In genomic region chr2:155386534-155386899, GRCm38 (mm10) we compare ENCODE assay signal across 8 mouse cellular contexts. TPM values are rescaled to one million over a fixed set of nuclear protein-coding genes. Genes with fewer than 3 reads are reported as not detected.
DNase-seq lines count a peak whose midpoint lies in the region; ATAC-seq lines count a peak whose summit lies in the region.

No protein-coding gene starts in this region.

- peaks cover 36% of the 10 kb centered on the region for H3K4me1 ChIP-seq in midbrain, embryonic 10.5 days
- peaks cover 16% of the 10 kb centered on the region for H3K4me1 ChIP-seq in midbrain, embryonic 11.5 days (ENCODE audit: control insufficient read depth, insufficient read depth, low read length)
- H3K4me1 ChIP-seq in hindbrain, embryonic 12.5 days, result peaks cover 32% of the 10 kb centered on the region
- peaks cover 50% of the 10 kb centered on the region for H3K4me1 ChIP-seq in neural tube, embryonic 13.5 days (replicated peaks)

- no peak overlapping the region for H3K27ac ChIP-seq in midbrain, embryonic 10.5 days (replicated peaks)
- no peak overlapping the region for H3K27ac ChIP-seq in midbrain, embryonic 11.5 days (ENCODE audit: low read depth, low read length)
- H3K27ac ChIP-seq in hindbrain, embryonic 12.5 days, result peak overlapping the region; percentile 44; the same call in 1 of the 2 replicates
- peak overlapping the region; percentile 49 for H3K27ac ChIP-seq in neural tube, embryonic 13.5 days (replicated peaks)

- H3K4me3 ChIP-seq in midbrain, embryonic 10.5 days, result peak overlapping the region; percentile 30; the same call in 1 of the 2 replicates
- H3K4me3 ChIP-seq in midbrain, embryonic 11.5 days (ENCODE audit: low read depth, low read length), result no peak overlapping the region
- H3K4me3 ChIP-seq in hindbrain, embryonic 12.5 days, result no peak overlapping the region
- H3K4me3 ChIP-seq in neural tube, embryonic 13.5 days, result no peak overlapping the region

- H3K36me3 ChIP-seq in midbrain, embryonic 10.5 days, result peaks cover 64% of the 10 kb centered on the region
- H3K36me3 ChIP-seq in midbrain, embryonic 11.5 days (ENCODE audit: control insufficient read depth, insufficient read depth, low read length), result no peaks in the 10 kb centered on the region
- peaks cover 56% of the 10 kb centered on the region for H3K36me3 ChIP-seq in hindbrain, embryonic 12.5 days
- H3K36me3 ChIP-seq in neural tube, embryonic 13.5 days, result peaks cover 62% of the 10 kb centered on the region

- no peak overlapping the region; the same call in 1 of the 2 replicates for H3K9ac ChIP-seq in midbrain, embryonic 11.5 days (ENCODE audit: low read length)
- peak overlapping the region; percentile 36; the same call in 1 of the 2 replicates for H3K9ac ChIP-seq in hindbrain, embryonic 12.5 days
- H3K9ac ChIP-seq in neural tube, embryonic 13.5 days, result peak overlapping the region; percentile 63

- WGBS in midbrain, embryonic 10.5 days, result 14% methylated on average over 27 of the region's 27 CpGs
- 18% methylated on average over 27 of the region's 27 CpGs for WGBS in midbrain, embryonic 11.5 days
- 15% methylated on average over 27 of the region's 27 CpGs for WGBS in hindbrain, embryonic 12.5 days
- 10% methylated on average over 27 of the region's 27 CpGs for WGBS in neural tube, embryonic 13.5 days

- no peak overlapping the region for H3K4me2 ChIP-seq in midbrain, embryonic 11.5 days
- H3K4me2 ChIP-seq in hindbrain, embryonic 12.5 days (replicated peaks), result peak overlapping the region; percentile 33
- peak overlapping the region; percentile 88 for H3K4me2 ChIP-seq in neural tube, embryonic 13.5 days

- no peaks in the 10 kb centered on the region for H3K9me3 ChIP-seq in midbrain, embryonic 10.5 days (replicated peaks)
- no peaks in the 10 kb centered on the region for H3K9me3 ChIP-seq in midbrain, embryonic 11.5 days (ENCODE audit: control insufficient read depth, low read length)
- no peaks in the 10 kb centered on the region for H3K9me3 ChIP-seq in hindbrain, embryonic 12.5 days (replicated peaks)
- no peaks in the 10 kb centered on the region for H3K9me3 ChIP-seq in neural tube, embryonic 13.5 days

- ATAC-seq in midbrain, embryonic 11.5 days (ENCODE audit: low FRiP score), result no peak
- no peak for ATAC-seq in hindbrain, embryonic 12.5 days (ENCODE audit: low FRiP score)
- no peak for ATAC-seq in neural tube, embryonic 13.5 days (ENCODE audit: low read depth)

- peaks cover 26% of the 10 kb centered on the region for H3K27me3 ChIP-seq in midbrain, embryonic 10.5 days (ENCODE audit: low read depth, poor library complexity, severe bottlenecking)
- H3K27me3 ChIP-seq in midbrain, embryonic 11.5 days (ENCODE audit: control insufficient read depth, insufficient read depth, low read length), result no peaks in the 10 kb centered on the region
- no peaks in the 10 kb centered on the region; the same call in 1 of the 2 replicates for H3K27me3 ChIP-seq in hindbrain, embryonic 12.5 days
- H3K27me3 ChIP-seq in neural tube, embryonic 13.5 days, result no peaks in the 10 kb centered on the region

- DNase-seq in cerebellum, adult 11 months, result peak; percentile 32
- no peak for DNase-seq in cerebellum, postnatal 4 days (ENCODE audit: low spot score in 2 of 2)
- peak; percentile 20 for DNase-seq in midbrain, embryonic 10.5 days (ENCODE audit: low spot score)
- no peak for DNase-seq in midbrain, embryonic 11.5 days (ENCODE audit: low spot score, missing footprints)
- DNase-seq in urinary bladder, postnatal 25 days (ENCODE audit: low spot score), result no peak
- no peak for DNase-seq in urinary bladder, adult 2 months (ENCODE audit: low spot score)

RNA-seq across cellular contexts. Expression of gene Trp53inp2, which starts 5.7 kb away (rescaled TPM):
- polyA plus RNA-seq in midbrain, embryonic 10.5 days (2016; fragmentation: Nextera tagmentation; extraction: Ambion mirVana), result 43.6 and 75.1 TPM in 2 replicates
- polyA plus RNA-seq in midbrain, embryonic 11.5 days (2014; fragmentation: Nextera tagmentation; extraction: Ambion mirVana), result 63.4 and 63.9 TPM in 2 replicates
- 120 and 139 TPM in 2 replicates for polyA plus RNA-seq in hindbrain, embryonic 12.5 days (2016; fragmentation: Nextera tagmentation; extraction: Ambion mirVana)
- polyA plus RNA-seq in neural tube, embryonic 13.5 days (2015; fragmentation: Nextera tagmentation; extraction: Ambion mirVana), result 136 and 139 TPM in 2 replicates
- 82.3 and 107 TPM in 2 replicates for polyA plus RNA-seq in urinary bladder, adult 2 months (2012; rRNA removed)

RNA-seq across cellular contexts. Expression of gene Pigu, which starts 29.3 kb away (rescaled TPM):
- 57.1 and 58.5 TPM in 2 replicates for polyA plus RNA-seq in midbrain, embryonic 10.5 days (2016; fragmentation: Nextera tagmentation; extraction: Ambion mirVana)
- polyA plus RNA-seq in midbrain, embryonic 11.5 days (2014; fragmentation: Nextera tagmentation; extraction: Ambion mirVana), result 52.8 and 63.6 TPM in 2 replicates
- 44.7 and 48.3 TPM in 2 replicates for polyA plus RNA-seq in hindbrain, embryonic 12.5 days (2016; fragmentation: Nextera tagmentation; extraction: Ambion mirVana)
- polyA plus RNA-seq in neural tube, embryonic 13.5 days (2015; fragmentation: Nextera tagmentation; extraction: Ambion mirVana), result 51.3 and 55.5 TPM in 2 replicates
- polyA plus RNA-seq in urinary bladder, adult 2 months (2012; rRNA removed), result 28.0 and 32.2 TPM in 2 replicates

Comparison
In these comparisons a context has a peak if more than half of its experiments do, and no peak if none do; other contexts are left out.
1. DNase-seq: peak in cerebellum, adult 11 months (single experiment) and midbrain, embryonic 10.5 days (single experiment); none in cerebellum, postnatal 4 days (0 of 2), midbrain, embryonic 11.5 days (single experiment), urinary bladder, postnatal 25 days (single experiment) and urinary bladder, adult 2 months (single experiment).
2. H3K27ac ChIP-seq: peak in hindbrain, embryonic 12.5 days (single experiment) and neural tube, embryonic 13.5 days (single experiment); none in midbrain, embryonic 10.5 days (single experiment) and midbrain, embryonic 11.5 days (single experiment).